Mouse (Mus musculus): ENCODE measurements around the gene Arhgap21.
A peak's percentile ranks its signal among the peaks of the same experiment; 100 is the strongest.
"Not testable (repeated sequence)": the region's sequence is repeated elsewhere in the genome, so short reads cannot be mapped to it uniquely, and the experiment has no call there.

Arhgap21 gene

GRCm38 (mm10) chr2:20939367-20939766, 29.3 kb downstream of the Arhgap21 start:
- peak; percentile 25 to 38 for DNase-seq

GRCm38 (mm10) chr2:20936609-20937221, 32.0 kb downstream of the Arhgap21 start:
- DNase-seq = no peak

GRCm38 (mm10) chr2:20934406-20934805, 34.3 kb downstream of the Arhgap21 start:
- no peak for DNase-seq

- DNase-seq = no peak
Observed at GRCm38 (mm10) chr2:20932748-20933313, 35.9 kb downstream of the Arhgap21 start.

- DNase-seq = not testable (repeated sequence)
Observed at GRCm38 (mm10) chr2:20931761-20932160, 36.9 kb downstream of the Arhgap21 start.

- no peak for DNase-seq
Observed at GRCm38 (mm10) chr2:20928454-20928853, 40.2 kb downstream of the Arhgap21 start.

GRCm38 (mm10) chr2:20924938-20925337, 43.7 kb downstream of the Arhgap21 start:
- no peak for DNase-seq

GRCm38 (mm10) chr2:20922366-20922765, 46.3 kb downstream of the Arhgap21 start:
- DNase-seq = no peak

- DNase-seq = no peak
Observed at GRCm38 (mm10) chr2:20921558-20921957, 47.1 kb downstream of the Arhgap21 start.

- no peak for DNase-seq
Observed at GRCm38 (mm10) chr2:20921021-20921420, 47.7 kb downstream of the Arhgap21 start.

- no peak for DNase-seq
Observed at GRCm38 (mm10) chr2:20914531-20915320, 54.0 kb downstream of the Arhgap21 start.

- DNase-seq = no peak
Observed at GRCm38 (mm10) chr2:20913019-20913415, 55.7 kb downstream of the Arhgap21 start.

GRCm38 (mm10) chr2:20912348-20913018, 56.2 kb downstream of the Arhgap21 start:
- no peak for DNase-seq

- no peak for DNase-seq
Observed at GRCm38 (mm10) chr2:20910446-20910845, 58.2 kb downstream of the Arhgap21 start.

GRCm38 (mm10) chr2:20909404-20909803, 59.3 kb downstream of the Arhgap21 start:
- DNase-seq = no peak

GRCm38 (mm10) chr2:20907291-20907690, 61.4 kb downstream of the Arhgap21 start:
- no peak for DNase-seq

- no peak for DNase-seq
Observed at GRCm38 (mm10) chr2:20905411-20905810, 63.3 kb downstream of the Arhgap21 start.

GRCm38 (mm10) chr2:20902981-20903645, 65.6 kb downstream of the Arhgap21 start:
- no peak for DNase-seq

GRCm38 (mm10) chr2:20901916-20902315, 66.8 kb downstream of the Arhgap21 start:
- DNase-seq = no peak

GRCm38 (mm10) chr2:20899301-20899700, 69.4 kb downstream of the Arhgap21 start:
- peak; percentile 6 to 33 for DNase-seq

GRCm38 (mm10) chr2:20898684-20899083, 70.0 kb downstream of the Arhgap21 start:
- peak; percentile 74 to 82 for DNase-seq

- no peak for DNase-seq
Observed at GRCm38 (mm10) chr2:20896446-20896845, 72.2 kb downstream of the Arhgap21 start.

Data from kidney, postnatal 4 days (tissue).